Mouse (Mus musculus): Measurements from ENCODE around the gene D10Jhu81e. TPM values are rescaled to one million over a fixed set of nuclear protein-coding genes. Genes with fewer than 3 reads are reported as not detected.

The D10Jhu81e gene
- polyA plus RNA-seq, 1 experiment from 2014 or later = 30.3 TPM

- 94% methylated on average over 7 of the region's 7 CpGs for WGBS (ENCODE audit: missing documents)
- H3K79me2 ChIP-seq (ENCODE audit: inconsistent target) = peaks cover 8% of the 10 kb centered on the region; the same call in 1 of the 2 replicates
- peaks cover 47% of the 10 kb centered on the region for H3K36me3 ChIP-seq (ENCODE audit: inconsistent target)
- H3K27ac ChIP-seq = no peak overlapping the region
- no peak overlapping the region for H3K4me3 ChIP-seq (ENCODE audit: inconsistent target)
These were observed 1.5 kb upstream of the D10Jhu81e start for GRCm38 (mm10) chr10:78171057-78171456.

GRCm38 (mm10) chr10:78170445-78170844 is 863 bp upstream of the D10Jhu81e start:
- Histone ChIP-seq H3K27ac (no peak overlapping the region), H3K4me3 (ENCODE audit: inconsistent target) (no peak overlapping the region), H3K36me3 (ENCODE audit: inconsistent target) (peaks cover 41% of the 10 kb centered on the region), H3K79me2 (ENCODE audit: inconsistent target) (peaks cover 8% of the 10 kb centered on the region; the same call in 1 of the 2 replicates)
- 80% methylated on average over 2 of the region's 2 CpGs for WGBS (ENCODE audit: missing documents)

DNA sequence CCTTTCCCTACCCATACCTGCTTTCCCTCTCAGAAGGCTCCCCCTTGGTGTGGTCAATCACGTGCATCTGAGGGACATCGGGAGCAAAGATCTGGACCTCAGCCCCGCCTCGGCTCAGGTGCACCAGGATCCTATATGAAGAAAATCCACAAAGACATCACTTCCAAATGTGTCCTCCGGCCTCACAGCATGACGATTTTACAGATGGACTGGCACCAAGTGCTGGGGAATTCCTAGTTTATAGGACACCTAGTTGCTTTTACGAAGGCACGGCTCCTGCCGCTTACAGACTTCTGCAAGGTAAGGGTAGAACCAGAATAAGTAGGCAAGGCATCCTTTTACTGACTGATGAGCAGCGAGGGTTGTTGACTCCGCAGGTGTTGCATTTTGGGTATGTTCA is 790 bp downstream of the D10Jhu81e start:
- H3K79me2 ChIP-seq (ENCODE audit: inconsistent target) = peaks cover 8% of the 10 kb centered on the region; the same call in 1 of the 2 replicates
- H3K36me3 ChIP-seq (ENCODE audit: inconsistent target) = peaks cover 34% of the 10 kb centered on the region
- WGBS (ENCODE audit: missing documents) = 80% methylated on average over 11 of the region's 11 CpGs
- peak overlapping the region; percentile 72 for H3K4me3 ChIP-seq (ENCODE audit: inconsistent target)
- H3K27ac ChIP-seq = 0 out of 2 replicates have a peak overlapping the region, but pooled peaks have one; percentile 39

DNA sequence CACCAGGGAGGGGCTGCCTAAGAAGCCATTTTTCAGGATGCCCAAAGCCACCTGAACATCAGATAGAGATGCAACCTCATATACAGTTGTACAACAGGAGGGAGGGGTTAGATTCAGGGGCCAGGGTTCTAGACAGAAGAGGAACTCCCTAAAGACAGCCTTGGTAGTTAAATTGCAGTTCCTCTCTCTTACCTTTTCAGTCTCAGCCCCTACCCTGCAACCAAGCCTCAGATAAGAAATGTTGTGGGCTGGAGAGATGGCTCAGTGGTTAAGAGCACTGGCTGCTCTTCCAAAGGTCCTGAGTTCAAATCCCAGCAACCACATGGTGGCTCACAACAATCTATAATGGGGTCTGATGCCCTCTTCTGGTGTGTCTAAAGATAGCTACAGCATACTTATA is 1.8 kb downstream of the D10Jhu81e start:
- H3K79me2 ChIP-seq (ENCODE audit: inconsistent target) = peaks cover 8% of the 10 kb centered on the region; the same call in 1 of the 2 replicates
- H3K4me3 ChIP-seq (ENCODE audit: inconsistent target) = no peak overlapping the region
- H3K36me3 ChIP-seq (ENCODE audit: inconsistent target) = peaks cover 37% of the 10 kb centered on the region
- no peak overlapping the region for H3K27ac ChIP-seq

GRCm38 (mm10) chr10:78167333-78167732 is 2.2 kb downstream of the D10Jhu81e start:
- no peak overlapping the region for H3K27ac ChIP-seq
- H3K79me2 ChIP-seq (ENCODE audit: inconsistent target) = peaks cover 8% of the 10 kb centered on the region; the same call in 1 of the 2 replicates
- WGBS (ENCODE audit: missing documents) = 95% methylated on average over 7 of the region's 7 CpGs
- peaks cover 38% of the 10 kb centered on the region for H3K36me3 ChIP-seq (ENCODE audit: inconsistent target)
- H3K4me3 ChIP-seq (ENCODE audit: inconsistent target) = no peak overlapping the region

DNA sequence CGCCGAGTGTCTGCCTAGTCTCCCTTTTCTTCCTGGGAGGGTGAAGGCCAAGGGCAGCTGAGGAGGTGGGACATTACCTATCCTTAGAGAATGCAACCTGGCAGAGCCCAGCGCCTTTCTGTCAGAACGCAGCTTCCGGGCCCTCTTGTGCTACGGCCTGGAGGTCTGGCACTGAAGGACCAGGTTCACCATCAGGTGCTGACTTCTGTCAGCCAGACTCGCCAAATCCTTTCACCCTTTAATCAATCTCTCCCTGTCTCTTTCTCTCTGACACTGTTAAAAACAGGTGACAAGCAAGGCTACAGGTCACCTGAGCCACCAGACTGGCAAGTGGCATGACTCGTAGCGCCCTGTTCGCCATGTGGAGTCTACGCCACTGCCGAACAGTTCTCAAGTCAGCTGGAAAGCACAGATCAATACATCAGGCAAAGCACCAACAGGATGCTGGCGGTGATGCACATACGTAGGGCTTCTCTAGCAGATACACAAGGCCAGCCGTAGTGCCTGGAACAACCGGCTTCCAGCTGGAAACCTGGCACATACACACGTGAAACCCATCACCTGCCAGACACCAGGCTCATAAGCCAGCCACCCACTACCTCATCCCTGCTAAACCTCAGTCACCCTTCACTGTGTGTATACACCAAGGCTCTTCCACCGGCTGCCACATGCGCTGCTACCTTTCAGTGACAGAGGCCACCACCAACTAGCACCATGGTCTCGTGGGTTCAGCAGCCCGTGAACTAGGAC is 4.2 kb downstream of the D10Jhu81e start:
- Histone ChIP-seq H3K27ac (no peak overlapping the region), H3K4me3 (ENCODE audit: inconsistent target) (no peak overlapping the region), H3K36me3 (ENCODE audit: inconsistent target) (peaks cover 34% of the 10 kb centered on the region), H3K79me2 (ENCODE audit: inconsistent target) (peaks cover 8% of the 10 kb centered on the region; the same call in 1 of the 2 replicates)
- WGBS (ENCODE audit: missing documents) = 92% methylated on average over 21 of the region's 21 CpGs

- Histone ChIP-seq H3K79me2 (ENCODE audit: inconsistent target) (peaks cover 8% of the 10 kb centered on the region; the same call in 1 of the 2 replicates), H3K4me3 (ENCODE audit: inconsistent target) (no peak overlapping the region), H3K27ac (no peak overlapping the region), H3K36me3 (ENCODE audit: inconsistent target) (peaks cover 34% of the 10 kb centered on the region)
- 96% methylated on average over 12 of the region's 12 CpGs for WGBS (ENCODE audit: missing documents)
These were observed 4.8 kb downstream of the D10Jhu81e start for GRCm38 (mm10) chr10:78164786-78165185.

GRCm38 (mm10) chr10:78163923-78164322 is 5.7 kb downstream of the D10Jhu81e start:
- 22% methylated on average over 4 of the region's 4 CpGs for WGBS (ENCODE audit: missing documents)
- Histone ChIP-seq H3K36me3 (ENCODE audit: inconsistent target) (peaks cover 34% of the 10 kb centered on the region), H3K27ac (no peak overlapping the region), H3K4me3 (ENCODE audit: inconsistent target) (no peak overlapping the region), H3K79me2 (ENCODE audit: inconsistent target) (peaks cover 4% of the 10 kb centered on the region; the same call in 1 of the 2 replicates)

GRCm38 (mm10) chr10:78163241-78163640 is 6.3 kb downstream of the D10Jhu81e start:
- Histone ChIP-seq H3K79me2 (ENCODE audit: inconsistent target) (no peaks in the 10 kb centered on the region), H3K36me3 (ENCODE audit: inconsistent target) (peaks cover 34% of the 10 kb centered on the region), H3K4me3 (ENCODE audit: inconsistent target) (no peak overlapping the region), H3K27ac (no peak overlapping the region)
- WGBS (ENCODE audit: missing documents) = 83% methylated on average over 9 of the region's 9 CpGs

DNA sequence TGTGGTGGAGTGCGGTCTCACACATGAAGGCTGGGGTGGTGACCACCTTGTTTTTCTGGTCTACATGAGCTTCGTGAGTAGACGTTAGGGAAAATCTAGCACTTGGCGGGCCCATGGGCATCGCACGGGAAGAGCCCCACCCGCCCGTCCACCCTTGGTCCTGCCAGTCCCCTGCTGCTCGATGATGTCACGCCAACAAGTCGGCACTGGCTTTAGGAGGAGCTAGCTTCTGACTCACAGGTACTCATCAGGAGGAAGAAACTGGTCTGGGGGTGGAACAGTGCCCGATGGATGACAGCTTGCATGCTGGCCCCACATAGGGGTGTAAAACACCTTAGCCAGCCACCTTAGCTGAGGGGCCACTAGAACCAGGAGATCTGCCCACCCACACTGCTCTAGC is 6.9 kb downstream of the D10Jhu81e start:
- Histone ChIP-seq H3K36me3 (ENCODE audit: inconsistent target) (peaks cover 34% of the 10 kb centered on the region), H3K27ac (no peak overlapping the region)
- 94% methylated on average over 12 of the region's 12 CpGs for WGBS (ENCODE audit: missing documents)

DNA sequence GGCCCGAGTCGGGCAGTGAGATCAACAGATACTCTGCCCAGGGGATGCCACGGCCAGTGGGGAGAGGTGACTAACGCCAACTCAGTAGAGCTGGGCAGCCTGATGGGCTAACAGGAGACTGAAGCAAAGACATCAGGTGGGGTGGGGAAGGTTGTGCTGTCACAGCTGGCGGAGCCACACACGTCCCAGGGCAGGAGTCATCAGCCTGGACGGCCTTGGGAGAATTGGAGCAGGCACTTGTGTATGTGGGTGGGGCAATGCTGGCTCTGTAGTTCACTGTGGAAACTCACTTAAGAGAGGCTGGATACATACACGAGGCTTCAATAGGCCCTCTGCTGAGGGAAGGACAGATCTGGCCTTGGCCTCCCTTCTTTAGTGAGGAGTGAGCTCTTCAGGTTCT is 8.5 kb downstream of the D10Jhu81e start:
- peak overlapping the region; percentile 27 for H3K27ac ChIP-seq
- WGBS (ENCODE audit: missing documents) = 58% methylated on average over 8 of the region's 8 CpGs
- no peaks in the 10 kb centered on the region for H3K79me2 ChIP-seq (ENCODE audit: inconsistent target)
- no peak overlapping the region for H3K4me3 ChIP-seq (ENCODE audit: inconsistent target)
- peaks cover 24% of the 10 kb centered on the region; the same call in 1 of the 2 replicates for H3K36me3 ChIP-seq (ENCODE audit: inconsistent target)

More for the DNA sequence above, 6.9 kb downstream of the D10Jhu81e start:
- Histone ChIP-seq H3K4me3 (ENCODE audit: inconsistent target) (no peak overlapping the region), H3K79me2 (ENCODE audit: inconsistent target) (no peaks in the 10 kb centered on the region)

DNA sequence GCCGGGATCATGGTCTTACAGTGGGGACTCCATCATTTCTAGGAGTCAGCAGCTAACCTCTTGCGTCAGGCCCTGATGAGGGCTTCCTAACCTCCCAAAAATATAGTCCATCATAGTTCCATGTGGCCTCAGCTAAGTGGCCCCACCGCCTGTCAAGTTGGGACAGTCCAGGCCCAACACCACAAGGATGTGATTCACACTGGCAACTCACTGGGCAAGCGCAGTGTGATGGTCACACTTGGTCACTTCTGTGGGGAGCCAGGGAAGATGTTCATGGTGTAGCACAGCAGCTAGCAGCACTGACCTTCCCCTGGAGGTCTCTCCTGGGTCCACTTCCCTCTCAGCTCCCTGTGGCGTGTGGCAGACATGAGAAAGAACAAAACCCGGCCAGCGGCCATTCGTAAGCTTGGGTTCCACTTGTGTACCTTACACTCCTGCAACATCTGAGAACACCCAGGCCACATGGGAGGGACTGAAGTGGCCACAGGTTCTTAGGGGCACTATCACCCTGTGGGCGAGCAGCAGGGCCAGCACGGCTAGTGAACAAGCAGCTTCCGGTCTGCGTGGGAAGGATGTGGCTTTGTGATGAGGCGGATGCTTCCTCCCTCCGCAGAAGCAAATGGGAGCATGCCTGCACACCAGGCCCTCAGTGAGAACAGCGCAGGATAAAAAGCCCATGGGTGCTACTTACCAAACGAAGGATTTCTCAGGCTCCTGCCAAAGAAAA is 9.1 kb downstream of the D10Jhu81e start:
- no peaks in the 10 kb centered on the region for H3K79me2 ChIP-seq (ENCODE audit: inconsistent target)
- H3K36me3 ChIP-seq (ENCODE audit: inconsistent target) = peaks cover 24% of the 10 kb centered on the region; the same call in 1 of the 2 replicates
- no peak overlapping the region for H3K4me3 ChIP-seq (ENCODE audit: inconsistent target)
- WGBS (ENCODE audit: missing documents) = 32% methylated on average over 16 of the region's 16 CpGs
- H3K27ac ChIP-seq = peak overlapping the region; percentile 27

DNA sequence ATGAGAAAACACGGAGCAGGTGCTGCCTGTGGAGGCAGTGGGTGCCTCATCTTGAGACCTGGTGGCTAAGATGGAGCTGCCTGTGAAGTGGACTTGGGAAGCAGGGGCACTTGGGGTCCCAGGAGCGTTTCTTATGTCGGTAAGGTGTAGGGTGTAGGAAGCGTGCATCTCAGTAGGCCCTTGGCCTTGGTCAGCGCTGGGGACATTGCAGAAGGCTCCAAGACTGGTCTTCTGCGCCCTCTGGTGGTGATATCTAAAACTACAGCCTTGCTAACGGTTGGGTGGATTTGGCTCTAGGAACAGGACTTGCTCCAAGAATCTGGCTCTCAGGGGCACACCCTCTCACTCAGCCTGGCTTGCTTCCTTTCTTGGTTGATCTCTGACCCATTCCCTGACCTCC is 9.7 kb downstream of the D10Jhu81e start:
- peaks cover 21% of the 10 kb centered on the region; the same call in 1 of the 2 replicates for H3K36me3 ChIP-seq (ENCODE audit: inconsistent target)
- WGBS (ENCODE audit: missing documents) = 6% methylated on average over 7 of the region's 7 CpGs
- H3K4me3 ChIP-seq (ENCODE audit: inconsistent target) = no peak overlapping the region
- no peaks in the 10 kb centered on the region for H3K79me2 ChIP-seq (ENCODE audit: inconsistent target)
- peak overlapping the region; percentile 27; the same call in 1 of the 2 replicates for H3K27ac ChIP-seq

GRCm38 (mm10) chr10:78159252-78159878 is 10.2 kb downstream of the D10Jhu81e start:
- no peak overlapping the region for H3K27ac ChIP-seq
- 16% methylated on average over 17 of the region's 17 CpGs for WGBS (ENCODE audit: missing documents)

More at GRCm38 (mm10) chr10:78159252-78159878, 10.2 kb downstream of the D10Jhu81e start:
- Histone ChIP-seq H3K36me3 (ENCODE audit: inconsistent target) (peaks cover 17% of the 10 kb centered on the region; the same call in 1 of the 2 replicates), H3K79me2 (ENCODE audit: inconsistent target) (no peaks in the 10 kb centered on the region), H3K4me3 (ENCODE audit: inconsistent target) (peak overlapping the region; percentile 8; the same call in 1 of the 2 replicates)

Data from macrophage (primary cell).